Mouse (Mus musculus) hindbrain, embryonic 15.5 days (tissue): ENCODE results near the gene Zcchc8. TPM values are rescaled to one million over a fixed set of nuclear protein-coding genes. Genes with fewer than 3 reads are reported as not detected.
A peak's percentile ranks its signal among the peaks of the same experiment; 100 is the strongest.
"Not testable (repeated sequence)": the region's sequence is repeated elsewhere in the genome, so short reads cannot be mapped to it uniquely, and the experiment has no call there.

Experiments
- ATAC-seq: fragments of 200-750 bp; cut with Nextera tagmentation; 2 replicates; pipeline ENCODE4 v1.8.0; 2017; ENCODE audit warnings: low read depth, moderate number of reproducible peaks, moderate TSS enrichment; ENCODE audit not compliant: low FRiP score
- H3K27ac ChIP-seq: fragments of 300-500 bp; sonication (generic); replicated peaks from 2 replicates; pipeline ENCODE4 v1.5.1; 2015; ENCODE audit warnings: mild to moderate bottlenecking, inconsistent platforms
- H3K27me3 ChIP-seq: fragments of 300-500 bp; sonication (generic); 2 replicates; pipeline ENCODE4 v1.6.1; 2015; ENCODE audit warnings: control low read depth, inconsistent platforms
- H3K36me3 ChIP-seq: fragments of 300-500 bp; sonication (generic); 2 replicates; pipeline ENCODE4 v1.6.1; 2015; ENCODE audit warnings: control low read depth, inconsistent platforms
- H3K4me1 ChIP-seq: fragments of 300-500 bp; sonication (generic); replicated peaks from 2 replicates; pipeline ENCODE4 v1.6.1; 2015; ENCODE audit warnings: control low read depth, inconsistent platforms
- H3K4me2 ChIP-seq: fragments of 300-500 bp; sonication (generic); 2 replicates; pipeline ENCODE4 v1.6.1; 2015; ENCODE audit warnings: moderate library complexity, mild to moderate bottlenecking, inconsistent platforms
- H3K4me3 ChIP-seq: fragments of 300-500 bp; sonication (generic); 2 replicates; pipeline ENCODE4 v1.5.1; 2015; ENCODE audit warnings: mild to moderate bottlenecking, inconsistent platforms
- H3K9ac ChIP-seq: fragments of 300-500 bp; sonication (generic); 2 replicates; pipeline ENCODE4 v1.6.1; 2015; ENCODE audit warnings: inconsistent platforms
- H3K9me3 ChIP-seq: fragments of 300-500 bp; sonication (generic); 2 replicates; pipeline ENCODE4 v1.6.1; 2016; ENCODE audit warnings: control low read depth, inconsistent platforms
- WGBS: fragments of 180-500 bp; shearing (Covaris S2); methylation state at CpG from one replicate; pipeline ENCODE4 v1.1.7; 2015; 5-methylcytosine and 5-hydroxymethylcytosine counted together
- polyA plus RNA-seq: library from polyadenylated mRNA; unstranded; fragments of >200 nt; fragmentation: Nextera tagmentation; extraction: Ambion mirVana; gene quantifications from 2 replicates; pipeline ENCODE4 v1.2.1, GENCODE M21; 2015

Gene Zcchc8
- polyA plus RNA-seq: 58.1 and 68.5 TPM in 2 replicates

DNA sequence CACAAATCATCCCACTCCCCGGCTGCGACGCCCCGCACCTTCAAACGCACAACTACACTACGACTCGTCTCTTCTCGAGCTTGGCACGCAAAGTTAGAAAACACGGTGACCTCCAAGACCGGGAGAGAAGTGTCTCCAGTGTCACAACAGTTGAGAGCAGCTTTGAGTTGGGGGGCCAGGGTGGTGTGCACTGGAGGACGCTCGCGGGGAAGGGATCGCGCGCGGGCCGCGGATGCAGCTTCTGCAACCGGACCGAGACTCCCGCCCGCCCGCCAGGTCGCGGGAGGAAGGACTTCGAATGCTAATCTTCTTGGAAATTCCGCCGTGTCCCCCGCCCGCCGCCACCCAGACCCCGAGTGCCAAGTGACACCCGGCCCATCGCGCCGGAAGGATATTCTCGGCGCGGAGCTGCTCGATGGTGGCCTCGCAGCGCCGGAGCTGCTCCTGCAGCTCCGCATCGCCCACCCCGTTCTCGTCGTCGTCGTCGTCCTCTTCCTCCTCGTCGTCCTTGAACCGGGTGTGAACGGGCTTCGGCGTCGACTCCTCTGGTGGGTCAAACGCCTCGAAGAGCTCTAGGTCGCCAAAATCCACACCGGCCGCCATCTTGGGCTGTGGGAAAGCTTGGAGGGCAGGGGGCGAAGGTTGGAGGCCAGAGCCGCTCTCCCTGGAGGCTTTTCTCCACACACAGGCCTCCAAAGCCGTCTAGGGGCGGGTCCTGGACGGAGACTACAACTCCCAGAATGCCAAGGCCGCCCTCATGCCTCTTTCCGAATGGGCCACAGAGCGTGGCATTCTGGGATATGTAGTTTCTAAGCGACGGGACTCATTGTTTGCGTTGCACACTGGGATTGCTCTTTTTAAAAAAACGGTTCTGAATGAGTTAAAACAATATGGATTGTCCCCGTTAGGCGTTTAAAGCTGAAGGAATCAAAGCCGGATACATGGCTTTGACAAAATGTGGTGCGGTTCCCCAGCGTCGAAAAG is at the start of gene Zcchc8:
TSS of gene Zcchc8 (minus strand) at position 773 of the 984 bp plus-strand sequence.
- peak within 1 kb of the TSS; percentile 76 for H3K4me2 ChIP-seq
- H3K36me3 ChIP-seq: peaks cover 8% of the 10 kb centered on the region
- WGBS: under 1% methylated on average over 83 of the region's 83 CpGs
- peak; percentile 100 for ATAC-seq
- H3K27me3 ChIP-seq: no peaks in the 10 kb centered on the region
- H3K4me3 ChIP-seq: peak within 1 kb of the TSS; percentile 90
- peak within 1 kb of the TSS; percentile 83 for H3K9ac ChIP-seq
- H3K9me3 ChIP-seq: no peaks in the 10 kb centered on the region
- H3K27ac ChIP-seq: peak within 1 kb of the TSS; percentile 92
- H3K4me1 ChIP-seq: peaks cover 33% of the 10 kb centered on the region

DNA sequence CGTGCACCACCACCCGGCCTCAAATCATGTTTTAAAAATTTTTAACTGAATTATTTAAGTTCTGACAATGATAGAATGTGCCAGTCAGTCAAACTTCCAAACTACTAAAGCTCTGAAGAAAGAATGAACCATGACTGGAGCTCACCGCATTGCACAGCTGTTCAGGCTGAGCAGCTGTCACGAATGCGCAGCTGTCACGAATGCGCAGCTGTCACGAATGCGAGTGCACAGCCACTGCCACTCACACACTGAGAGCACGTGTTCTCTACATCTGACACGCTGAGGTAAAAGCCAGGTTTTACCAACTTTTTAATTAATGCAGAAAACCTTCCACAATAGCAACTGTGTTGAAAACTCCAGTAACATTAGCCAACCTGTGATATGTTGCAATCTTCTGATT is 45.6 kb upstream of the Zcchc8 start:
- H3K27ac ChIP-seq, H3K4me3 ChIP-seq, H3K27me3 ChIP-seq, ATAC-seq, H3K9ac ChIP-seq, H3K36me3 ChIP-seq, H3K4me1 ChIP-seq, H3K9me3 ChIP-seq, H3K4me2 ChIP-seq: not testable (repeated sequence)
- WGBS: 90% methylated on average over 11 of the region's 11 CpGs

DNA sequence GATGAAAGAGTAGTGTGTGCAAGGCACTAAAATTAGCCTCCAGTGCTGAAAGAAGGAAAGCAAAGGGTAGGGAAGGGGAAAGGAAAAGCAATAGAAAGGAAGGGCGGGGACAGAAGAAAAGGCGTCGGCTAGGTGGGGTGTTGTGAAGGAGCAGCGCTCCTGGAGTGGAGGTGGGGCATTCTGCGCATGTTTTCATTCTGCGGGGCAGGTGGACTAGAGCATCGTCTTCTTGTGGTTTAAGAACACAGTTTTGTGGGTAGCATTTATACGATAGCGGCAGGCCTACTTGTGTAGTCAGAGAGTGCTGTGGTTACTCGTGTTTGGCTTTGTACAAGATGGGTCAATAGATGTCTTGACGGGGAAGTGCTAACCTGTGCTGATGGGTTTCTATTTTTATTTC is 44.6 kb upstream of the Zcchc8 start:
- WGBS: 97% methylated on average over 11 of the region's 11 CpGs
- Histone ChIP-seq H3K27me3 (no peaks in the 10 kb centered on the region), H3K9ac (no peak overlapping the region), H3K4me3 (no peak overlapping the region), H3K4me2 (no peak overlapping the region), H3K9me3 (no peaks in the 10 kb centered on the region), H3K27ac (no peak overlapping the region), H3K36me3 (no peaks in the 10 kb centered on the region), H3K4me1 (no peaks in the 10 kb centered on the region)
- no peak for ATAC-seq

DNA sequence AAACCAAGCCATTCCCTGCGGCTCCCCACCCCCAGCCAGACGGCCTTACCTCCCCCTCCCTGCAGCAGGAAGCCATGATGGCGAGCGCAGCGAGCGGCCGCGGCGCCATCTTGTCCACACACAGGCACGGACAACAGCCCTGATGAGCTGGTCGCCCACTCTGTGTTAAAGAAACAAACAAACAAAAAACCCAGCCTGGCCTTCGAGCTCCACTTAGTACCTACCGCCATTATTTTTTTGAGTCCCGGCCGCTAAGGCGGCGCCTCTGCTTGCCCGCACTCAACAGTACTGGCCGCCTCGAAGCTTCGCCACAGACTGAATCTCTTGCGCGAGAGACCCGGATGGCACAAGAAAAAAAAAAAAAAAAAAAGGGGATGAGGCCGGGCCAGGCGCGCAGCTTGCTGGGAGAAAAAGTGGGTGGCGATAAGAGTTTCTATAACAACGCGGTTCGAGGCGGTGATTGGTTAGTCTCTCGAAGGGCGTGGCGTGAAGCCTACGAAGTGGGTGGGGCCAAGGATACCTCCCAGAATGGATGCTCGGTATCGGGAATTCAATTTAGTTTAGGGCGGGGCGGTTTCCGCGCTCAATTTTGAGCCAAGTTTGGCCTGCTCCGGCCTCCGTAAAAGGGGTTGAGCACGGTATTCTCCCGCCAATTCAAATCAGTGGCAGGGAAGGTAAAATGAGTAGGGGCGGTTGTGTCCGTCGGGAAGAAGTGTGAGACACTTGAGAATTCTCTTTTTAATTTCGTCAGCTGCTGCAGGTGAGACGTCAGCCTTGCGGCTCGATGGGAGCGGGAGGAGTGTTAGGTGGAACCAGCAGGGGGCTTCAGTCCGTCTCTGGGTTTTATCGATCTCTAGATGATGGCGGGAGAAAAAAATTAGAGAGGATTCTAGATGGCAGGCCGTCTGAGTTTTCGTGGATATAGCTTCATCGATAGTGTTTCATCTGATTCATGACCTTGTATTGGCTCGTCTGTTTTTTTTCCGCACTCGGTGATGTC is 28.5 kb upstream of the Zcchc8 start, which contains the start of the genes Rsrc2 and Kntc1:
TSS of gene Rsrc2 (minus strand) at position 350 of the 1,000 bp plus-strand sequence.
TSS of gene Kntc1 (plus strand) at position 652 of the 1,000 bp plus-strand sequence.
- peak; percentile 99 for ATAC-seq
- Histone ChIP-seq H3K36me3 (peaks cover 6% of the 10 kb centered on the region), H3K4me1 (peaks cover 33% of the 10 kb centered on the region), H3K4me2 (peak within 1 kb of the TSS; percentile 81), H3K9me3 (no peaks in the 10 kb centered on the region), H3K9ac (peak within 1 kb of the TSS; percentile 52), H3K27me3 (no peaks in the 10 kb centered on the region), H3K27ac (peak within 1 kb of the TSS; percentile 98), H3K4me3 (peak within 1 kb of the TSS; percentile 62)
- WGBS: under 1% methylated on average over 63 of the region's 63 CpGs

DNA sequence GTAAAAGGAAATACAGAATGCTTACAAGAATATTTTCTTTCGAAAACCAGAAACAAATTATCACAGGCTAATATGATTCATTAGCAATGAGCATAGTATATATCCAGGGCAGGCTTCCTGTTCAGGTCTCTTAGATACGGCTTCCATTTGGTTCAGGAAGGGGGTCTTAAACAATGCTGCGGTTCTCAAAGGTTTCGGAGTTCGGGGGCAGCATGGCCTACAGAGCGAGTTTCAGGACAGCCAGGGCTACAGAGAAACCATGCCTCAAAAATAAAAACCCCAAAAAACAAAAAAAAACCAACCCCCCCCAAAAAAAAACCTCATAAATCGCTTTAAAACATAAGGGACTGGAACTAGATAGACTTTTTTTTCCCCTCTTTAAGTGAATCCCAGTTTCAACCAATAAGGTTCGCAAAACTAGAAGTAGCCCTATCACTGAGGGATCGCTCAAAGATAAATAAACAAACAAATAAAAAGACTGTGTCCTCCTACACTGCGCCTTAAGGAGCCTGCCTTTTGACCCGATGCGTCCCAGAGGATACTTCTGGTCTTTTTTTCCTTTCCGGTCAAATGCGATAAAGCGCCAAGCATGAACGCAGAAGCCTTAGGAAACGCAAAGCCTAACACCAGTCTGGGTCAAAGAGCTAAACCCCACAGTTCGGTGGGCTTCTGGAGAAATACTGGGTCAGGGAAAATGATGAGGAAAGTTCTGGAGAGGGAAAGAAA is 27.6 kb upstream of the Zcchc8 start:
- peak overlapping the region; percentile 81 for H3K4me2 ChIP-seq
- peaks cover 14% of the 10 kb centered on the region for H3K36me3 ChIP-seq
- H3K9me3 ChIP-seq: no peaks in the 10 kb centered on the region
- H3K4me3 ChIP-seq: peak overlapping the region; percentile 62
- no peaks in the 10 kb centered on the region for H3K27me3 ChIP-seq
- ATAC-seq: peak; percentile 0; the same call in 1 of the 2 replicates
- H3K27ac ChIP-seq: peak overlapping the region; percentile 98
- H3K4me1 ChIP-seq: peaks cover 33% of the 10 kb centered on the region
- peak overlapping the region; percentile 52 for H3K9ac ChIP-seq
- under 1% methylated on average over 18 of the region's 18 CpGs for WGBS

DNA sequence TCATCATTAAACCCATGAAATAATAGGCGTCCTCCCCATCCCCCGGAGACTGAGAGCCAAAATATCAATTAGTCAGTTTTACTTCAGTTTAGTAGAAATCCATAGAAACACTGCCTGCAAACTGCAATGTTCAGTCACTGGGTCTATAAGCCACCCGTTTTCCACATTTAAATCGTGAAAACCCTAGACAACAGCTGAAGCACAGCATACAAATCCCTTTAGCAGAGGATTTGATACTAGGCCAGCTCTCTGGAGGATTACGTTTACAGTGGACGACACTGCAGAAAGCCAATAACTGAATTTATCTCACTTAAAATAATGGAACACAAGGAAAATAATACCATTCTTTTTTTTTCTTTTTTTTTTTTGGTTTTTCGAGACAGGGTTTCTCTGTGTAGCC is 26.7 kb upstream of the Zcchc8 start:
- H3K9me3 ChIP-seq: no peaks in the 10 kb centered on the region
- H3K27ac ChIP-seq: no peak overlapping the region
- no peaks in the 10 kb centered on the region for H3K27me3 ChIP-seq
- ATAC-seq: no peak
- H3K36me3 ChIP-seq: peaks cover 22% of the 10 kb centered on the region
- H3K9ac ChIP-seq: peak overlapping the region; percentile 52
- H3K4me2 ChIP-seq: peak overlapping the region; percentile 81
- WGBS: 20% methylated on average over 7 of the region's 7 CpGs
- H3K4me1 ChIP-seq: peaks cover 33% of the 10 kb centered on the region
- H3K4me3 ChIP-seq: peak overlapping the region; percentile 62

DNA sequence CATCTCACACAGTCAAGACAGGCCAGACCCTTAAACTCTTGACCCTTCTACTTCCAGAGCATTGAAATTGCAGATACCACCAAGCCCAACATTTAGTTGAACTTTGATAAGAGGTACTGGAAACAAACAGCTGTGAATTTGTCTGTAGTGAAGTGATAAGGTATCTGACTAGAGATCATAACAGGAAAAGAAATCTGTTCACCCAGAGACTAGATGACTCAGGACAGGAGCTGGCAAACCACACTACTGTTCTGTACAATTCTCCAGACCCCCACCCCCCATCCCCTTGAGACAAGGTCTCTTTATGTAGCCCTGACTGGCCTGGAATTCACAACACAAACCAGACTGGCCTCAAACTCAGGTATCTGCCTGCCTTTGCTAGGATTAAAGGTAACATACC is 25.4 kb upstream of the Zcchc8 start:
- ATAC-seq: no peak
- peak overlapping the region; percentile 81 for H3K4me2 ChIP-seq
- H3K4me1 ChIP-seq: peaks cover 33% of the 10 kb centered on the region
- peaks cover 28% of the 10 kb centered on the region for H3K36me3 ChIP-seq
- H3K27me3 ChIP-seq: no peaks in the 10 kb centered on the region
- no peaks in the 10 kb centered on the region for H3K9me3 ChIP-seq
- H3K4me3 ChIP-seq: peak overlapping the region; percentile 62
- H3K27ac ChIP-seq: no peak overlapping the region
- 0 out of 2 replicates have a peak overlapping the region, but pooled peaks have one; percentile 8 for H3K9ac ChIP-seq

DNA sequence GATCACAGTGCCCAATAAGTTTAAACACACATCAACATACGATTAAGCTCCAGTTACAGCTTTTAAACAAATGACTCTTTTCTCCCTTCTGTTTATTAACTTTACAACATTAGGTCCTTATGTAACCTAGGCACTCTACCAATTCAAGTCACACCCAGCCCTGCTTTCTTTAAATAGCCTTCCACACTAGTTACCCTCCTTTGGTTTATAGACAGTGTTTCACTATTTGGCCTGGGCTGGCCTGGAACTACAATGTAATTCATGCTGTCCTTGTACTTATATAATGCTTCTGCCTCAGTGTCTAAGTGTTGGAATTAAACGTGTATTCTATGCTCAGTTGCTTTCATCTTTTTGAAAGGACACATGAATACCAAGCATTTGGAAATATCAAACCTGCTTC is 23.5 kb upstream of the Zcchc8 start:
- 90% methylated on average over 2 of the region's 2 CpGs for WGBS
- Histone ChIP-seq H3K4me3 (no peak overlapping the region), H3K36me3 (peaks cover 39% of the 10 kb centered on the region), H3K27ac (no peak overlapping the region), H3K4me1 (peaks cover 26% of the 10 kb centered on the region), H3K27me3 (no peaks in the 10 kb centered on the region), H3K4me2 (no peak overlapping the region), H3K9ac (no peak overlapping the region), H3K9me3 (no peaks in the 10 kb centered on the region)
- no peak for ATAC-seq

DNA sequence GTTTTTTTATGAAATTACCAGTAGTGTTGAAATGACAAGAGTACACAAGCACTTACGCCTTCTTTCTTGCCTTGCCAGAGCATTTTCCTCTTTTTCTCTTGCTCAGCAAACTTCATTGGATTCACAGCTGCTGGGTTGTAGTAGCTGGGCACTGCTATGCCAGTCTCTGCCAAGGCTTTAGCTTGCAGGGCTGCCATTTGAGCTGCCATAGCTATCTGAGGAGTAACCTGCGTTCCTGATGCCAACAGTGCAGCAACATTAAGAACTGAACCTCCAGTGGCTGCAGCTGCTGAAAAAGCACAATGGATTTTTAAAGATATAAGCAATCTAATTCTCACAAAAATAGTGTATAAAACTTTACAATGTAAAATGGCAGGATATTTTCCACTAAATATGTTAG is 10.1 kb upstream of the Zcchc8 start:
- Histone ChIP-seq H3K4me3 (no peak overlapping the region), H3K27ac (no peak overlapping the region), H3K9ac (no peak overlapping the region), H3K9me3 (no peaks in the 10 kb centered on the region), H3K4me1 (no peaks in the 10 kb centered on the region), H3K27me3 (no peaks in the 10 kb centered on the region), H3K4me2 (no peak overlapping the region), H3K36me3 (peaks cover 80% of the 10 kb centered on the region)
- ATAC-seq: no peak
- 98% methylated on average over 2 of the region's 2 CpGs for WGBS

DNA sequence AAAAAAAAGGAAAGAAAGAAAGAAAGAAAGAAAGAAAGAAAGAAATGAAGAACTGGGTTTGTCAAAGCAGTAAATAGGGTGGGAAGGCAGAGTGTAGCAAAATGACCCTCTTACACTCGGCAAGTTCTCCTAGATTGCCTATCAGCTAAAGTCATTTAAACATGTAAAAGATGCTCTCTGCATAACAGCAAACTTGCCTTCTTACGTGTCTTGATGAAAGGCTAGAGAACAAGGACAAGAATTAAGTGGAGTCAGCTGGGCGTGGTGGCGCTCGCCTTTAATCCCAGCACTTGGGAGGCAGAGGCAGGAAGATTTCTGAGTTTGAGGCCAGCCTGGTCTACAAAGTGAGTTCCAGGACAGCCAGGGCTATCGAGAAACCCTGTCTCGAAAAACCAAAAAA is 2.9 kb upstream of the Zcchc8 start:
- not testable (repeated sequence) for ATAC-seq, H3K4me3 ChIP-seq, H3K9ac ChIP-seq, H3K27ac ChIP-seq, H3K4me2 ChIP-seq, H3K9me3 ChIP-seq, H3K27me3 ChIP-seq
- peaks cover 17% of the 10 kb centered on the region for H3K36me3 ChIP-seq
- peaks cover 14% of the 10 kb centered on the region for H3K4me1 ChIP-seq
- WGBS: 93% methylated on average over 7 of the region's 7 CpGs

DNA sequence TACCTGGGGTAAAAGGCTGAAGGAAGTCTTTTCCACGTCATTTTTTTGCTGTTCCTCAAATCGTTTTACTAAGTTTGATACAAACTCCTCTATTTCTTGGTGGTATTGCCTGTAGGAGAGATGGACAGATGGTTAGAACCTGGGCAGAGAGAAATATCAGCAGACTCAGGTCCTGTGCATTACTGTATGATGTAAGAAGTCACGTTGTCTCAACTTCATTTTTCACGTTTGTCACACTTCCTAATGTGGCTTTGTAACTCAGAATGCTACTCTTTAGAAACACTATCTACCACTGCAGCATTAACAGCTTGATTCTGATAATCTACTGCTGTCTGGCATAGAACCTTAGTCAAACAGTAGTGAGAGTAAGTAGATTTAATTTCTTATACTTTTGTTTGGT is 6.3 kb downstream of the Zcchc8 start:
- 92% methylated on average over 4 of the region's 4 CpGs for WGBS
- no peak for ATAC-seq
- Histone ChIP-seq H3K36me3 (peaks cover 59% of the 10 kb centered on the region), H3K4me3 (no peak overlapping the region), H3K4me1 (peaks cover 27% of the 10 kb centered on the region), H3K27me3 (no peaks in the 10 kb centered on the region), H3K9me3 (no peaks in the 10 kb centered on the region), H3K4me2 (no peak overlapping the region), H3K27ac (no peak overlapping the region), H3K9ac (no peak overlapping the region)
